Mouse (Mus musculus): Measurements from ENCODE around the gene Farp1. TPM values are rescaled to one million over a fixed set of nuclear protein-coding genes. Genes with fewer than 3 reads are reported as not detected.

Gene Farp1
- total RNA-seq, 4 experiments from 2014 or later, result 9.1 to 10.7 (median 10.2) TPM

GRCm38 (mm10) chr14:121311083-121311482 is 276.1 kb downstream of the Farp1 start:
- DNase-seq (ENCODE audit: low spot score), result no peak

- DNase-seq (ENCODE audit: low spot score), result no peak
Measured at GRCm38 (mm10) chr14:121313283-121313682, 278.3 kb downstream of the Farp1 start.

GRCm38 (mm10) chr14:121314934-121315333 is 279.9 kb downstream of the Farp1 start:
- no peak for DNase-seq (ENCODE audit: low spot score)

DNA sequence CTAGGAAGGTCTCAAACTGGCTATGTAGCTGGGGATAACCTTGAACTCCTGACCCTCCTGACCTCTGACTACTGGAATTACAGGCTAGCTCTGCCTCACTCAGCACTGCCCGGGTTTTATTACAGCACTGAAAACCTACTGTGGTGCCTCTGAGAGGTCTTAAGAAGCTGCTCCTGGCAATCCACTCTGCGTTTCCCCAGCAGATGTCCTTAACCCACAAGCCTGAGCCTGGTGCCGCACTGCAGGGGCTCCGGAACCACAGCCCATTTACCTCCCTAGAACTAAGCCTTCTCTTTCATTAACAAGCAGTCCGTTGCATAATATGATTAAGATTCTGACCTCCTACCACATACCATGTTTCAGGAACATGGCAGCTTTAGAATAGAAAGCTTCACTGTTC is 281.1 kb downstream of the Farp1 start:
- no peak for DNase-seq (ENCODE audit: low spot score)

GRCm38 (mm10) chr14:121316631-121317311 is 281.8 kb downstream of the Farp1 start:
- DNase-seq (ENCODE audit: low spot score), result no peak

DNA sequence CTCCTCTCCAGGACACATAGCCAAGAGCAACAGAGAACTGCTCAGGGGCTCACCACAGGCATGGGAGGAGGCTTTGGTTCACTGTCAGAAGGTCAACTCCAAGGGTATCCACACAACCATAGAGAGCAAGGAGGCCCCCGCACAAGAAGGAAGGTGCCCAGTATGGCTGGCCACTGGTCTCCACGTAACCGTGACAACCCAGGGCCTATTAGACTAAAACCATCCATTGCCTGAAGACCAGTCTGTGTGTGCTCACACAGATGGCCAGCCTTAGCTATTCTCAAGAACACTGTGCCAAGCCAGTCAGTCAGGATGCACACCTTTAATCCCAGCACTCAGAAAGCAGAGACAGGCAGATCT is 282.3 kb downstream of the Farp1 start:
- DNase-seq (ENCODE audit: low spot score), result no peak

GRCm38 (mm10) chr14:121318382-121318781 is 283.4 kb downstream of the Farp1 start:
- no peak for DNase-seq (ENCODE audit: low spot score)

GRCm38 (mm10) chr14:121322150-121322549 is 287.1 kb downstream of the Farp1 start:
- DNase-seq (ENCODE audit: low spot score), result no peak

GRCm38 (mm10) chr14:121322641-121323040 is 287.6 kb downstream of the Farp1 start:
- DNase-seq (ENCODE audit: low spot score), result no peak

GRCm38 (mm10) chr14:121324521-121325330 is 289.7 kb downstream of the Farp1 start:
- no peak for DNase-seq (ENCODE audit: low spot score)

- no peak for DNase-seq (ENCODE audit: low spot score)
Measured at GRCm38 (mm10) chr14:121326432-121326831, 291.4 kb downstream of the Farp1 start.

- DNase-seq (ENCODE audit: low spot score), result no peak
Measured at GRCm38 (mm10) chr14:121328878-121329277, 293.9 kb downstream of the Farp1 start.

GRCm38 (mm10) chr14:121329401-121330089 is 294.5 kb downstream of the Farp1 start:
- no peak for DNase-seq (ENCODE audit: low spot score)

GRCm38 (mm10) chr14:121330090-121330408 is 295.0 kb downstream of the Farp1 start:
- DNase-seq (ENCODE audit: low spot score), result no peak

Other genes with a start within 250 kb of the Farp1 start
- 100 to 1,000 TPM; 113 to 131 (median 125) TPM for gene Ipo5, start 124.0 kb upstream of the Farp1 start, total RNA-seq (2022)